Mouse (Mus musculus): ENCODE data around the gene Utp15. TPM values are rescaled to one million over a fixed set of nuclear protein-coding genes. Genes with fewer than 3 reads are reported as not detected.
A peak's percentile ranks its signal among the peaks of the same experiment; 100 is the strongest.

The Utp15 gene
- 17.8 and 22.0 TPM in 2 replicates for polyA plus RNA-seq (2015; fragmentation: Nextera tagmentation; extraction: Ambion mirVana)

DNA sequence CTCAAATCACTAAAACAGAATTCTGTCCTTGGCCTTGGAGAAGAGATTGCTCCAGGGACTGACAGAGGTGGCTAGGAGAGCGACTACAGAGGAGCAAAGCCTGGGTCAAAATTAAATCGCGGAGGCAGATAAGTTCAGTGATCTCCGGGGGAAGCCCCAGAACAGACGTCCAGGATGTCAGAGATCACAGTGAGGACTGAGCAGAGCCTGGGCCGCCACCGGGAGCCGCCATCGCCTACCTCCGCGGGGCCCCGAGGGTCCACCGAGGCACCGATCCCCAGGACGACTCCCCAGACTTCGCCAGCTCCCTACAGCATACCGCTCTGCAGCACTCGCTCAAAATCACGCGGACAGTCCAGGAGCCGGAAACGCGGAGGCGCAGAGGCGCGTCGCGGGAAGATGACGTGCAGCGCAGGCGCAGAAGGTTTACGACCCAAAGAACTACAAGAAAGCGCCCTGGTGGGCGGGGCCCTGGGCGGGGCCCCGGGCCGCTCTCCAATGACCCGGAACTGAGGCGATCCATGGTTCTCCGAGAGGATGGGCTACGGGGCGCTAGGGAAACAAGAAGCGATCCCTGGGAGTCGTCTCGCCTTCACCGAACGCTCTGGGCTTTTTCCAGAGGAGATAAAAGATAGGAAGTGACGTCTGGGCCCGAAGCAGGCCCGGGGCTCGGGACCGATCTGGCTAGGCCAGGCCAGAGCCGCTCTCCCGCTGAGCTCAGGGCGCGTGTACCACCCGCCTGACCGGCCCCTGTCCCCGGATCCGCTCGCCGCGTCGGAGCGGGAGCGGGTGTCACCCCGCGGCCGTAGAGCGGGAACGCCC is at the start of gene Utp15, which contains the start of gene Ankra2:
Gene Utp15, minus strand, starts transcription at position 406 of the 822 bp plus-strand sequence.
Gene Ankra2, plus strand, starts transcription at position 439 of the 822 bp plus-strand sequence.
- Histone ChIP-seq H3K9ac (peak within 1 kb of the TSS; percentile 86), H3K4me1 (replicated peaks) (peaks cover 26% of the 10 kb centered on the region), H3K36me3 (peaks cover 26% of the 10 kb centered on the region), H3K4me3 (replicated peaks) (peak within 1 kb of the TSS; percentile 86), H3K4me2 (peak within 1 kb of the TSS; percentile 84), H3K27ac (peak within 1 kb of the TSS; percentile 90), H3K9me3 (replicated peaks) (no peaks in the 10 kb centered on the region), H3K27me3 (no peaks in the 10 kb centered on the region)
- DNase-seq (peak; percentile 97), ATAC-seq (ENCODE audit: low read depth) (peak; percentile 98)
- under 1% methylated on average over 71 of the region's 71 CpGs for WGBS (ENCODE audit: insufficient replicate concordance)

DNA sequence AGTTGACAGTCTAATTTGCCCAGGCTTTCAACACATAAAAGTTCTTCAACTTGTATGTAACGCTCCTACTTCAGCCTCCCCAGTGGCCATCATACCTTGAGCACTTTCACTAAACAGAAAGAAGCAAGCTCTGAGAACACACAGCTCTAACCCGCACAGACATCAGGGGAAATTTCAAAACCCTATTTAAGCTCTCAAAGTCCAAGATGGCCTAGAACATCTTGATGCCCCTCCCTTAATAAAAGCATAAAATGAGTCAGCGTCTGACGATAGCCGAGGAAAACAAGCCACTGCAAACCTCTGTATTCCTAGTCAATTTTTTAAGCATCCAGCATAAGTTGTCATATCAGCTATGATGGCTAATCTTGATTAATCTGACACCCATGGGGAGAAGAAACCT is 48.8 kb upstream of the Utp15 start:
- Histone ChIP-seq H3K4me3 (replicated peaks) (no peak overlapping the region), H3K27me3 (no peaks in the 10 kb centered on the region), H3K36me3 (peaks cover 69% of the 10 kb centered on the region), H3K4me2 (no peak overlapping the region), H3K9me3 (replicated peaks) (no peaks in the 10 kb centered on the region), H3K27ac (no peak overlapping the region), H3K9ac (no peak overlapping the region), H3K4me1 (replicated peaks) (peaks cover 29% of the 10 kb centered on the region)
- DNase-seq (no peak), ATAC-seq (ENCODE audit: low read depth) (no peak)
- 84% methylated on average over 5 of the region's 5 CpGs for WGBS (ENCODE audit: insufficient replicate concordance)

DNA sequence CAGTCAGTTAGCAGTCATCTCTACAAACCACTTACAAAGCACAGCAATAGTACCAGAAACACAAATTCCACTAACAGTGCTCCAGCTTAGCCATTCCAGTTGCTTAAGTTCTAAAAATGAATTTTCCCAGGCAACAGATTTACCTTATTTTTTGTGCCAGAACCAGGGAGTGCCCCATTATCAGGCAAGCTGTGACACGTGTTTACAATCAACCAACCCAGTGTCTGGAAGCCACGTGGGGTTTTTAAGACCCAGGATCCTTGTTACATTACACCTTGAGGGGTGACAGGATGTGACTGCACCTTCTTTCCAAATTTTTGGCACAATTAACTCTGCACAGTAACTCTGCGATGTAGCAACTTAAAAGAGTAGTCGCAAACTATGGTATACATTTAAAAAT is 45.9 kb upstream of the Utp15 start:
- Histone ChIP-seq H3K9ac (no peak overlapping the region), H3K27me3 (no peaks in the 10 kb centered on the region), H3K4me1 (replicated peaks) (peaks cover 14% of the 10 kb centered on the region; the same call in 1 of the 2 replicates), H3K4me3 (replicated peaks) (no peak overlapping the region), H3K4me2 (no peak overlapping the region), H3K36me3 (peaks cover 57% of the 10 kb centered on the region), H3K27ac (no peak overlapping the region), H3K9me3 (replicated peaks) (no peaks in the 10 kb centered on the region)
- DNase-seq (no peak), ATAC-seq (ENCODE audit: low read depth) (no peak)
- WGBS (ENCODE audit: insufficient replicate concordance), result 73% methylated on average over 4 of the region's 4 CpGs

DNA sequence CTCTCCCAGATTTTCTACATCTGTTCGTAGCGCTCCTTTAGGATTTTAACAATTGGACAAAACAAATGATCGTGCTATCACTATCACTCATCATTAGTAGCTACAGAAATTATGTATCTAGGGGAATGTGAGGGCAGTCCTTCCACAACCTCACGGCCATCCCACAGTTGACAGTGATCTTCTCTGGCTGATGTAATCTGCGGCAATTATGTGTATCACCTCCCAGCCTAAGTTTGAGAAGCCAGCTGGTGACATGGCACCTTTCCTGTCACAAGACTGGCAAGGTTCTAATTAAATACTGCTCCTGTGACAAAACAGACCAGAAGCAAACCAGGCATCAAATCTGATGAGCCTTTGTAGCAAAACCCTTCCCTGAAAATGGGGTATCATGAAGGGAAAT is 45.2 kb upstream of the Utp15 start:
- no peak overlapping the region for H3K9ac ChIP-seq
- ATAC-seq (ENCODE audit: low read depth), result no peak
- H3K36me3 ChIP-seq, result peaks cover 50% of the 10 kb centered on the region

DNA sequence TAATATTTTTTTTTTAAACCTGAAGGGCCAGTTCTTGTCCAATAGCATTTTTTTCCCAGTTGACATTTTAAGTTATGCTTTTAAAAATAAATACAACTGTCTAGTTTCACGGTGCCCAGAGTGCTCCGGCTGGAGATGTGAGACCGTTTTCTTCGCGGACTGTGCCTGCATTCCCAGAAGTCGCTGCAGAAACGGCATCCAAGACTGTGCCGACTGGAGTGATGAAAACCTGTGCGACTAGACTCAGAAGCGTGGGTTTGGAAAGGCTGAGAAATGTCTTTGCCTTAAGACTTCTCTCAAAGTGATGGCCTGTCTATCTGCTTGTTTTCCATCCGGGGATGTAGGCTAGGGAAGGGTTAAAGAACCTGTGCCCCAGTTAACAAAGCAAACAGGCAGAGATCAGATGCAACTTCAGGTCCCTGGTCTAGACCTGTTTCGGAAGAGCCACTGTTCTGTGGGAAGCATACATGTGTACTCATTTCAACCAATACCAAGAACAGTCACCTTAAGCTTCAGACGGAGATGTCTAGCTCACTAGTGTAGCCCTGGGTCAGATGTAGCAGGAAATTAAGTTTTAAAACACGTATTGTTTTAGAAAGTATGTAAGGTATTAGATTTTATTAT is 44.1 kb upstream of the Utp15 start:
- Histone ChIP-seq H3K4me1 (replicated peaks) (0 out of 2 replicates have a peak, but pooled peaks cover 8% of the 10 kb centered on the region), H3K27ac (no peak overlapping the region), H3K4me2 (no peak overlapping the region), H3K36me3 (peaks cover 41% of the 10 kb centered on the region), H3K27me3 (no peaks in the 10 kb centered on the region), H3K9me3 (replicated peaks) (no peaks in the 10 kb centered on the region), H3K9ac (no peak overlapping the region), H3K4me3 (replicated peaks) (no peak overlapping the region)
- no peak for ATAC-seq (ENCODE audit: low read depth)
- no peak for DNase-seq
- WGBS (ENCODE audit: insufficient replicate concordance), result 62% methylated on average over 14 of the region's 14 CpGs

More for the DNA sequence above, 45.2 kb upstream of the Utp15 start:
- Histone ChIP-seq H3K9me3 (replicated peaks) (no peaks in the 10 kb centered on the region), H3K27me3 (no peaks in the 10 kb centered on the region), H3K4me3 (replicated peaks) (no peak overlapping the region), H3K4me2 (no peak overlapping the region), H3K27ac (no peak overlapping the region), H3K4me1 (replicated peaks) (0 out of 2 replicates have a peak, but pooled peaks cover 9% of the 10 kb centered on the region)
- 81% methylated on average over 5 of the region's 5 CpGs for whole genome bisulfite sequencing (ENCODE audit: insufficient replicate concordance)
- DNase-seq, result no peak

DNA sequence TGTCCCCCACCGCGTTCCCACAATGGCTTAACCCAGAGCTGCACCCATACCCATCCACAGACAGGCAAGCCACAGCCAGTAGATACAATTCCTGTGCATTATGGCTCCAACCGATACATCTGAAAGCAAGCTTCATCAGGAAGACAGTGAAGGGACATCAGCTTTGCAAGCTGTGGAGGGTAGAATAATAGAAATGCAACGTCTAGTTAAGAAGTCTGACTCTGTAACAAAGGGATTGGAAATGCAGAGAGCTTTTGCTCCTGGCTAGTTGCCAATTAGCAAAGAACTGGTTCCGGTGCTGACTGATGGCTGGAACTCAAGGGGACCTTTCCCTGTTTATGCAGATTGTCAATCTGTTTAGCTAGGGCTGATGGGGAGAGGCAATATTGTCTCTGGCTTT is 43.6 kb upstream of the Utp15 start:
- no peak for ATAC-seq (ENCODE audit: low read depth)
- 46% methylated on average over 5 of the region's 5 CpGs for WGBS (ENCODE audit: insufficient replicate concordance)
- H3K27me3 ChIP-seq, result no peaks in the 10 kb centered on the region
- H3K27ac ChIP-seq, result no peak overlapping the region
- H3K36me3 ChIP-seq, result peaks cover 35% of the 10 kb centered on the region
- H3K9ac ChIP-seq, result no peak overlapping the region
- no peak for DNase-seq
- H3K9me3 ChIP-seq (replicated peaks), result no peaks in the 10 kb centered on the region
- H3K4me1 ChIP-seq (replicated peaks), result 0 out of 2 replicates have a peak, but pooled peaks cover 4% of the 10 kb centered on the region
- no peak overlapping the region for H3K4me3 ChIP-seq (replicated peaks)
- no peak overlapping the region for H3K4me2 ChIP-seq

DNA sequence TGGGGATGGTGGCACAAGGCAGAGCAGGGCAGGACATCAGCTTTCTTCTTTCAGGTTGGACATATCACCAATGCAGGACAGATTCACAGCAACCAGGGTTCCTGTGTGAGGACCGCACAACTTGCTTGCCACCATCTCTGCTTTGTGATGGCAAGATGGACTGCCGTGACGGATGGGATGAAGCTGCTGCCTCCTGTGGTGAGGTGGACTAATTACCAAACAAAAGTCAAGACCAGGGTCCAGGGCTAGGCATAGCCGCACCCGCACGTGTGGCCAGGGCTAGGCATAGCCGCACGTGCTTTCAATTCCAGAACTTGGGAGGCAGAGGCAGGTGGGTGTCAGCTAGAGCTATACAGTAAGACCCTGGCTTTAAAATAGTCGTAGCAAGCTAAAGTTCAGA is 42.4 kb upstream of the Utp15 start:
- Histone ChIP-seq H3K4me3 (replicated peaks) (no peak overlapping the region), H3K36me3 (peaks cover 24% of the 10 kb centered on the region), H3K4me2 (no peak overlapping the region), H3K27me3 (no peaks in the 10 kb centered on the region), H3K9me3 (replicated peaks) (no peaks in the 10 kb centered on the region), H3K27ac (no peak overlapping the region), H3K9ac (no peak overlapping the region), H3K4me1 (replicated peaks) (0 out of 2 replicates have a peak, but pooled peaks cover 4% of the 10 kb centered on the region)
- ATAC-seq (ENCODE audit: low read depth) (no peak), DNase-seq (no peak)
- 80% methylated on average over 9 of the region's 9 CpGs for WGBS (ENCODE audit: insufficient replicate concordance)

DNA sequence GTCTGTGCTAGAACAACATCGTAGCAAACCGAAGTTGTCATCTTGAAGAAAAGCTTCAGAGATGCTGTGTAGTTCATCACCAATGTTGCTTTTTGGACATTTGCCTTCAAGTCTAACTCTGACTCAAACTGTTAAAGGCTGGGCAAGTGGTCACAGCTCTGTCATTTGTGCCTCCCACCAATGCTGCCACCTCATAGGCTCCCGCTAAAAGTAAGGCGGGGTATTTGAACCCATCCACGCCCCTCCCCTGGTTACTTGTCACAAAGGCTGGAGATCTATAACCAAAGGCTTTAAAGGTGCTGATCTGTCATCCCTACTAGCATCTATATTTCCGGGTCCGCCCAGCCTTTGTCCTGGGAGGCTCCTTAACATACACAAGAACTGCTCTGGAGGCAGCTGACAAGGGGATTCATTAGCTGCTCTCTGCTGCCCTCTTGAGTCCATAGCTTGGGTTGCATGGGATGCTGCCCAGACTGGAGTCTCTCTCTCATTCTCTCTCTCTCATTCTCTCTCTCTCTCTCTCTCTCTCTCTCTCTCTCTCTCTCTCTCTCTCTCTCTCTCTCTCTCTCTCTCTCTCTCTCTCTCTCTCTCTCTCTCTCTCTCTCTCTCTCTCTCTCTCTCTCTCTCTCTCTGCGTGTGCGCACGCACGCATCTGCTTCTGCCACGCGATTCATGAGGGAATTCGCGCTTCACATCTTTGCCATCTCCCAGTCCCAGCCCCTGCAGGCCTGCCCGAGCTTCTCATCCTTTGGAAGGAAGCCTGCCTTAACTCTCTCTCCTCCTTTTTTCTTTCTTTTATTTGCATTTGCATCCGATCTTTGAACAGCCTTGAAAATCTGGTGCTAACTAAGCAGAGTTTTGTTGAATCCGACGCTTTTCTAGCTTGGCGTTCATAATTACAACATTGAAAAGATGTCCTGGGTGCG is 36.3 kb upstream of the Utp15 start:
- WGBS (ENCODE audit: insufficient replicate concordance), result 43% methylated on average over 21 of the region's 21 CpGs
- DNase-seq, result peak; percentile 57
- no peaks in the 10 kb centered on the region for H3K4me1 ChIP-seq (replicated peaks)
- H3K27ac ChIP-seq, result no peak overlapping the region
- no peaks in the 10 kb centered on the region for H3K27me3 ChIP-seq
- no peak overlapping the region for H3K4me3 ChIP-seq (replicated peaks)
- no peak overlapping the region for H3K9ac ChIP-seq
- no peak overlapping the region for H3K4me2 ChIP-seq
- peak; percentile 53; the same call in 1 of the 2 replicates for ATAC-seq (ENCODE audit: low read depth)
- H3K36me3 ChIP-seq, result no peaks in the 10 kb centered on the region
- 0 out of 2 replicates have a peak, but pooled peaks cover 5% of the 10 kb centered on the region for H3K9me3 ChIP-seq (replicated peaks)

DNA sequence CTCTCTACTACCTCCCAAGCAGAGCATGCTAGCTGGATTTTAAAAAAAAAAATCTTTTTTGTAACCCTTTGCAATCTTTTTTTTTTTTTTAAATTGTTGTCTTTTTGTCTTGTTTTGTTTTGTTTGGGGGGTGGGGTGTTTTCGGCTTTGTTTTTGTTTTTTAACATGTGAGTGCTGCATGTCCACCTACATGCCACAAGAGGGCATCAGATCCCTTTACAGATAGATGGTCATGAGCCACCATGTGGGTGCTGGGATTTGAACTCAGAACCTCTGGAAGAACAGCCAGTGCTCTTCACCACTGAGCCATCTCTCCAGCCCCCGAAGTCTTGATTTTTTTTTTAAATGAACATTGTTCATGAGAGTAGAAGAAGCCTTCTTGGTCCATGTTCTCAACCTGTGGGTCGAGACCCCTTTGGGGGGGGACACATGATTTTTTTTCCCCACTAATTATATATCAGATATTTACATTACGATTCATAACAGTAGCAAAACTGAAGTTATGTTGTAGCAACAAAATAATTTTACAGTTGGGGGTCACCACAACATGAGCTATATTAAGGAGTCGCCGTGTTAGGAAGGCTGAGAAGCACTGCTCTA is 35.1 kb upstream of the Utp15 start:
- WGBS (ENCODE audit: insufficient replicate concordance), result 71% methylated on average over 6 of the region's 6 CpGs
- H3K4me3 ChIP-seq (replicated peaks), result no peak overlapping the region
- no peaks in the 10 kb centered on the region for H3K27me3 ChIP-seq
- H3K9me3 ChIP-seq (replicated peaks), result 0 out of 2 replicates have a peak, but pooled peaks cover 5% of the 10 kb centered on the region
- no peaks in the 10 kb centered on the region for H3K36me3 ChIP-seq
- no peak overlapping the region for H3K4me2 ChIP-seq
- DNase-seq, result no peak
- H3K9ac ChIP-seq, result no peak overlapping the region
- no peak overlapping the region for H3K27ac ChIP-seq
- H3K4me1 ChIP-seq (replicated peaks), result no peaks in the 10 kb centered on the region
- no peak for ATAC-seq (ENCODE audit: low read depth)

DNA sequence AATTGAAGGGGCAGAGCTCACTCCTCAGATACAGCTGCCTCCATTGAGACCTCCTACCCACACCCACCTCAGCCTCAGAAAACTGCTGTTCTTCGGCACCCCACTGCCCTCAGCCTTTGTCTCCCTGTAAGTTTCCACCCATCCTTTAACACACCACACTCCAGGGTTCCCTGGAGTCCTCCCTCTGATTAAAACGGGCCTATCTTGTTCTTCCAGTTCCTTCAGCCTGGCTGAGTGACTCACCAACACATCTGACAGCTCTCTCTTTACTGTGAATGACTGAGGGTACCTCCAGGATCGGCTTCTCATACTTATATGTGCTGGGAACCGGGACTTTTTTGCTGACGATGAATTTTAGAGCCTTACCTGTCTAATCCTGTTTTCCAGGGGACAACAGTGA is 33.2 kb upstream of the Utp15 start:
- no peaks in the 10 kb centered on the region for H3K27me3 ChIP-seq
- no peak for DNase-seq
- WGBS (ENCODE audit: insufficient replicate concordance), result 41% methylated on average over 5 of the region's 5 CpGs
- no peaks in the 10 kb centered on the region for H3K36me3 ChIP-seq
- ATAC-seq (ENCODE audit: low read depth), result no peak
- no peak overlapping the region for H3K9ac ChIP-seq
- no peak overlapping the region for H3K4me2 ChIP-seq
- H3K9me3 ChIP-seq (replicated peaks), result 0 out of 2 replicates have a peak, but pooled peaks cover 5% of the 10 kb centered on the region
- no peaks in the 10 kb centered on the region for H3K4me1 ChIP-seq (replicated peaks)
- H3K27ac ChIP-seq, result no peak overlapping the region
- H3K4me3 ChIP-seq (replicated peaks), result no peak overlapping the region

All from liver, embryonic 13.5 days (tissue).